Mouse (Mus musculus) adrenal gland, adult 18-20 months (tissue): ENCODE data around the gene Cemip. TPM values are rescaled to one million over a fixed set of nuclear protein-coding genes. Genes with fewer than 3 reads are reported as not detected.
A peak's percentile ranks its signal among the peaks of the same experiment; 100 is the strongest.

ENCODE experiments used
- DNase-seq, 2 experiments: peaks; one replicate each; pipeline ENCODE4 v3.0.0; 2021 to 2022; ENCODE audit warnings: low spot score in 2 of 2
- total RNA-seq, 2 experiments: library from RNA; stranded (reverse); gene quantifications; 1 replicate in 1 of 2; 2 replicates in 1 of 2; pipeline ENCODE4 v1.2.3; 2021

Gene Cemip
- total RNA-seq, 2 experiments from 2014 or later = 0.93 to 1.2 TPM

GRCm38 (mm10) chr7:84029120-84029771, 57.1 kb downstream of the Cemip start:
- DNase-seq = no peak

GRCm38 (mm10) chr7:84028368-84028767, 57.9 kb downstream of the Cemip start:
- DNase-seq = no peak

- no peak for DNase-seq
These were observed 59.2 kb downstream of the Cemip start for GRCm38 (mm10) chr7:84026950-84027585.

GRCm38 (mm10) chr7:84026090-84026489, 60.2 kb downstream of the Cemip start:
- DNase-seq = no peak

- no peak for DNase-seq
These were observed 62.8 kb downstream of the Cemip start for GRCm38 (mm10) chr7:84023466-84023865.

- no peak for DNase-seq
These were observed 63.8 kb downstream of the Cemip start for GRCm38 (mm10) chr7:84022462-84022861.

- no peak for DNase-seq
These were observed 66.9 kb downstream of the Cemip start for GRCm38 (mm10) chr7:84019381-84019780.

GRCm38 (mm10) chr7:84018291-84019266, 67.7 kb downstream of the Cemip start:
- peak in 1 of 2 experiments; percentile 24 for DNase-seq

- DNase-seq = no peak
These were observed 71.3 kb downstream of the Cemip start for GRCm38 (mm10) chr7:84015050-84015449.

GRCm38 (mm10) chr7:84013656-84014055, 72.6 kb downstream of the Cemip start:
- DNase-seq = no peak

- DNase-seq = no peak
These were observed 81.9 kb downstream of the Cemip start for GRCm38 (mm10) chr7:84004357-84004756.

- DNase-seq = no peak
These were observed 84.8 kb downstream of the Cemip start for GRCm38 (mm10) chr7:84001516-84001915.

- no peak for DNase-seq
These were observed 85.6 kb downstream of the Cemip start for GRCm38 (mm10) chr7:84000671-84001070.

- no peak for DNase-seq
These were observed 86.7 kb downstream of the Cemip start for GRCm38 (mm10) chr7:83999647-84000046.

GRCm38 (mm10) chr7:83994348-83994747, 92.0 kb downstream of the Cemip start:
- DNase-seq = no peak

GRCm38 (mm10) chr7:83989294-83989693, 97.0 kb downstream of the Cemip start:
- DNase-seq = no peak

- no peak for DNase-seq
These were observed 100.6 kb downstream of the Cemip start for GRCm38 (mm10) chr7:83985751-83986150.

- no peak for DNase-seq
These were observed 103.7 kb downstream of the Cemip start for GRCm38 (mm10) chr7:83982566-83982965.

- no peak for DNase-seq
These were observed 107.3 kb downstream of the Cemip start for GRCm38 (mm10) chr7:83978945-83979536.

GRCm38 (mm10) chr7:83978410-83978809, 107.9 kb downstream of the Cemip start:
- no peak for DNase-seq

GRCm38 (mm10) chr7:83976413-83976958, 109.8 kb downstream of the Cemip start:
- no peak for DNase-seq
